Mouse (Mus musculus) ovary, postnatal 36 days (tissue): ENCODE data around the gene Cpne6.

Experiments
- DNase-seq: peaks from one replicate; pipeline ENCODE4 v3.0.0; 2022; ENCODE audit warnings: low spot score, mixed read lengths

Gene Cpne6

DNA sequence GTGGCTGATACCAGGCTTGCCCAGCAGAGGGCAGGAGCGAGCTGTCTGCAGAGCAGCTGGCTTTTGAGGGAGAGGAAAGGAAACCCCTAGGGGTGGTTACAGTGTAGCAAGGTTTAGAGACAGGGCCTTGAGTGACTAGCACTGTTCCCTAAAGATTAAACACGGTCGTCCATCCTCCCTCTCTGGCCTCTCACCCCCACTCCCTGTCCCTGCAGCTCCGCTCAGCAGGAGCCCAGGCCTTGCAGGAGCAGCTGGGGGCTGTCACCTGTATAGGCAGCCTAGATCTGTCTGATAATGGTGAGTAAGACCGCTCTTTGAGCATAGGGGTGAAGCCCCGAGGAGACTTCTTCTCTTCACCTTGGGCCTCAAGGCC lies 12.8 kb upstream of the Cpne6 start:
- peak; percentile 87 for DNase-seq

DNA sequence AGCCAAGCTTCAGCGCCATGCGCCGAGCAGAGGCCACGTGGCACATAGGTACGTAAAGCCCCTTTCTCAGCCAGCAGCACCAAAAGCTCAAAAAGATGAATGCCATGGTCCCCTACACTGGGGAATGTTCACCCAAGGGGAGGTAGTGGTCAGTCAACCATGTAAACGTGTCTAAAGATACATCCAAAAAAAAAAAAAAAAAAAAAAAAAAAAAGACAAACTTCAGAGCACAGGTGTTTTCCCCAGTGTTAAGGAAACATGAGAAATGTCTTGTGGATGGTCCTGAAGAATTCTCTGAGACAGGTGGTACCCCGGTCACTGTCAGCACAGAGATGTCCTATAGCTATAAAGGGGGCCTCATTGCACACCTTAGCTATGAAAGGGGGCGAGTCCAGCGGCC lies 4.6 kb upstream of the Cpne6 start:
- no peak for DNase-seq

GRCm38 (mm10) chr14:55507801-55508200 lies 2.4 kb upstream of the Cpne6 start:
- no peak for DNase-seq

DNA sequence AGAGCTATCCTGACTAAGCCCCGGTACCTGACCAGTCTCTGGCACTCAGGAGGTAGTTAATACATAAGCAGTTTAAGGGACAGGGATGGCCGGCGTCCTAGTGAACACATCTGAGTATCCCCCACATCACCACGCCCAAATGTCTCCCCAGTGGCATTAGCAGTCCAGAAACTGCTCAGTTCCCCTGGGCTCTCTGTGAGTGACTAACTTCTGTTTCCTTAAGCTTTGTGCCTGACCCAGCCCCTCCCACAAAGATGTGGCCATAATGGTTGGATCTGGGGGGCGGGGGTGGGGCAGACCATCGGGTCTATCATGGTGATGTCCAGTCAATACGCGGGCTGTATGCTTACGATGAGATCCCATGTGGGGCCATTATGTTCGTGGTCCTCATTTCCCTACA lies 705 bp upstream of the Cpne6 start:
- no peak for DNase-seq

DNA sequence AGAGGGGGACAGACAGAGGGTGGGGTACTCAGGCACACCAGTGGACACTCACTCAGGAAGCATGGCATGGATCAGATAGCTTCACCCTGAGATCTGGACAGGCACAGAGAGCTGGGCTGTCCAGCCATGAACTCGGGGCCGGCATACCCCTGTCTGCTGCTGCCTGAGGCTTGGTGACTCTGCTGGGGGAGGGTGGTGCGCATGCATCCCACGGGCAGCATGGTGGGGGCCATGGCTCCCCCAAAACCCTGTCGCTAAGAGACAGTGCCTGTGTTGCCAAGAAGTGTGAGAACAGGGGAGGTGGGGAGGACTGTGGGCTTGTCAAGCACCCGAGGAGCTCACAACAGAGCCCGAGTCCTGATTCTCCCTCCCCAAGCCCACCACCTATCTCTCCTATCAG lies 792 bp downstream of the Cpne6 start:
- no peak for DNase-seq

GRCm38 (mm10) chr14:55513927-55514326 lies 3.7 kb downstream of the Cpne6 start:
- DNase-seq = no peak

DNA sequence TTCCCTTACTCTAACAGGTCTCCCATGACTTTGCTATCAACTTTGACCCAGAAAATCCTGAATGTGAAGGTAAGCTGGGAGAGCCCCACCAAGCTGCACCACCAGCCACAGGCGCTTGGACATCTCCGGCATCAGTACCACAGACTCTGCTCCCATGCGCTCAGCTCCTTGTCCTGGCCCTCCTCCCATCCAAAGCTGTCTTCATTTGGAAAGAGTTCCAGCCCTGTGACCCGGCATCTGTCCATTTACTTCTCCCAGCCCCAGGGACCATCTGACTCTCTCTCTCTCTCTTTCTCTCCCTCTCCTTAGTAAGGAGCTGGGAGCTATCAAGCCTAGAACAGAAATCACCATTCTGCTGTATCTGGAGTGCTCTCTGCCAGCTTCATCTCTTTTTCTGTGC lies 5.6 kb downstream of the Cpne6 start:
- DNase-seq = no peak

GRCm38 (mm10) chr14:55518897-55519296 lies 8.7 kb downstream of the Cpne6 start:
- DNase-seq = no peak

- no peak for DNase-seq
Measured at GRCm38 (mm10) chr14:55519604-55520003, 9.4 kb downstream of the Cpne6 start.

GRCm38 (mm10) chr14:55520451-55521361 lies 10.5 kb downstream of the Cpne6 start:
- DNase-seq = no peak

DNA sequence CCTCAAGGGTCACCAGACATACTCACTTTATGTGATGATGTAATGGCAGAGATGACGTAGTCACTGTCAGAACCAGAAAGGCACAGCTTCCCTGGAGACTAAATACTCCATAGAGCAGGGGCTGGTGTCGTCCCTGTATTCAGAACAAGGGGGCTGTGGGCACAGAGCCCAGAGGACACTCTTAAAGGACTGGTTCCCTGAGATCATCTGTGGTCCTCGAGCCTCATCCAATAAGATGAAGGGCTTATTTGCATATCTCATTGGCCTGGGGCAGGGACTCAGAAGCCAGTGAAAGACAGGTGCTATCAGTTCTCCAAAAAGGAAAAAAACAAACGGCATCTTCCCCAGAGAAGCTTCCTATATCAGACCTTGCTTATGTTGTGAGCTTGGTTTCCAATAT lies 13.8 kb downstream of the Cpne6 start:
- DNase-seq = no peak

DNA sequence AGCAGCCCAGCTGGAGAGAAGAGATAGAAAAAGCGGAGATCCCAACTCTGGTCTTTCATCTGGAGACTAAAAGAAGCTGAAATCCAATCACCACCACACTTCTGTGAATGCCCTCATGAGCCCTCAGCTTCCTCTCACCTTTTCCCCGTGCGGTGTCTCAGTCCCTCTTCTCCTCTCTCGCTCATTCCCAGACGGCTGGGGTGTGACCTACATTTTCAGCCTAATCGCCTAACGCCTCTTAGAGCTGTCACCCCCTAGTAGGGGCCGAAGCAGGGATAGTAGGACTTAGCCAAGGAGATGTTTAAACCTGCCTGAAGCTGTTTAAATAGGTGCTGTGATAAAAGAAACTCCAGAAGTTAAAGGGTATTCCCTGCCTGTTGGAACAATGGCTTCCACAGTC lies 14.5 kb downstream of the Cpne6 start, which contains the start of gene Nrl:
TSS of gene Nrl (minus strand) at position 197 of the 400 bp plus-strand sequence.
- DNase-seq = no peak

DNA sequence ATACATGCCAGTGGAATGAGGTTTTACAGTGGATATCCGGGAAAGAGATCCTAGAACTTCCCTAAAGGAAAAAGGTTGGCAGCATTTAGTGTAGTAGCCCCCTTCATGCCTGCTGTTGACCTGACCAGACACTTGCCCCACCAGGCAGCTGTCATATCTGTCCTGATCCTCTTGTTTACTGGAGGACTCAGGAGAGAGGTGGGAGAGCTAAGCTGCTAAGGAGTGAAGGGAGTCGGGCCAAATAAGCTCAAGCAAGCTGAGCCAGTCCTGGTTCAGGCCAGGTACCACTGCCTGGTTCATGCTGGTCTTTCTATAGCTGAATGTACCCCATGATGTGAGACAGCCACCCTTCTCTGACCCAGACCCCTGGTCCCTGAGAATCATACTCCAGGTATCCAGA lies 16.4 kb downstream of the Cpne6 start:
- no peak for DNase-seq

GRCm38 (mm10) chr14:55527940-55528339 lies 17.7 kb downstream of the Cpne6 start:
- DNase-seq = no peak

DNA sequence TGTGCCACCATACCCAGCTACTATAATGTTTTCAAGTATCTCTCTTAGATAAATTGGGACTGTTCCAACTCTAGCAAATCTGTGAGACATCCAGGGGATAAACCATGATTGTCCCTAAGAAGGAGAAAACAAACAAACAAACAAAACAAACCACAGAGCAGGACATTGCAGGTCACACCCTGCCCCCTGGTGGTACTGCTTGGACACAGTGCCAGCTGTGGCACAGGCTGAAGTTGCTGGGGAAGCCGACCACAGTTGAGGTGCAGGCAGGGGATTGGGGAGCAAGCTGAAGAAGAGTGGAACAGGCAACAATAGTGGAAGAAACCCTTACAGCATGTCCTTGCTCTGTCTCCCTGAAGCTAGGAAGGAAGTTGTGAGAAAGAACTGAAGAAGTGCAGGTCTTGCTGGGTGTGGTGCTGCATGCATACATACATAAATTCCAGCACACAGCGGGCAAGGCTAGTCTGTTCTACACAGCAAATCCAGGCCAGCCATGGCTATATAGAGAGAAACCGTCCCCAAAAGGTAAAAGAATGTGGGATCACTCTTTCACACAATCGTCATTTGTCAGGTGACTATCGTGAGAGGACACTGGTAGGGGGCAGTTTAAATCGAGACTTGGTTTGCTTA lies 26.0 kb downstream of the Cpne6 start:
- DNase-seq = peak; percentile 37

DNA sequence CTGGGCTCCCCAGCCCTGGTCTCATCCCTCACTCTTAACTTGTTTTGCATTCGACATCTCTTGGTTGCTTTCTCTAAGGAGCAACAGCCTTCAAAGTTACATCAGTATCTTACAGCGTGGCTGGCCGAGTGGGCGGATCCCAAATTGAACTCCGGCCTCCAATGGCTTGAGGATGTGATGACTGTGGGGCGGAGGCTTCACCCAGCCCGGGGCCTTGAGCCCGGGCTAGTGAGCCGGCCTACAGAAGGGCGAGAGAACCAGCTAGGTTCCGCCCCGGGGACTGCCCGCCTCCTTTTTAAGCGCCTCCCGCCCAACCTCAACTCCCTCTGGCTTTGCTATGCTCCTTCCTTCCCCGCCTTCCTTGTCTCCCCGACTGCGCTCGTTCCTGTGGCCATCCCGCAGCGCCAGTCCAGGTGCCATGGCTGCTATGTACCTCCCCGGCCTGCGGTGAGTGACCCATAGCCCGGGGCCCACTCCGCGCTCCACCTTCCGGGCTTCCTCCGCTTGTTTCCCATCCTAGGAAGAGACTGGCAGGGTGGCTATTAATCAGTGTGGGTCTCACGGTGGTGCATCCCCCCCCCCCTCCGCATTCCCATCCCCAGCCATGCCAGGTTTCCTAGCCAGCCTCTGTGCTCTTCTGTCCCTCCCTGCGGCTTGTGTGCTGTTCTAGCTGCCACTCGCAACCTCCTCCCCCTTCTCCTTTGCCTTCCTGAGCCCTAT lies 30.0 kb downstream of the Cpne6 start, which contains the start of gene Pck2:
TSS of gene Pck2 (plus strand) at position 200 of the 720 bp plus-strand sequence.
- DNase-seq = peak; percentile 90

- DNase-seq = peak; percentile 82
Measured at GRCm38 (mm10) chr14:55540787-55541321, 30.6 kb downstream of the Cpne6 start.

- no peak for DNase-seq
Measured at GRCm38 (mm10) chr14:55542268-55542667, 32.0 kb downstream of the Cpne6 start.

- DNase-seq = peak; percentile 19
Measured at GRCm38 (mm10) chr14:55544334-55544733, 34.1 kb downstream of the Cpne6 start.

- no peak for DNase-seq
Measured at GRCm38 (mm10) chr14:55550191-55550590, 39.9 kb downstream of the Cpne6 start.

DNA sequence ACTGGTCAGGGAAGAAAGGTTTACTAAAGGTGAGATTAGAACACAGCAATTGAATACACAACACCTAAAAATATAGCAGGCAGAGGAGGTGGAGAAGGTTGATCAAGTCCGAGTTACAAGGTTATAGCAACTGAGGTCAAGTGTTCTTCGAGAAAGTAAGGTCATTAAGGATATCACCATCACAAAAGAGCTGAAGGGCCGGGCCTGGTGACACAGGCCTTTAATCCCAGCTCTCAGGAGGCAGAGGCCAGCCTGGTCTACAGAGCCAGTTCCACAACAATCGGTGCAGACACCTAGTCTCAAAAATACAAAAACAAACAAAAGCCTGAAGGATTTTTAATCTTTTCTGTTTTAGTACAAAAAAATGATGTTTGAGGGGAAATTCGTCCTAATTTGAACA lies 41.1 kb downstream of the Cpne6 start:
- DNase-seq = no peak

DNA sequence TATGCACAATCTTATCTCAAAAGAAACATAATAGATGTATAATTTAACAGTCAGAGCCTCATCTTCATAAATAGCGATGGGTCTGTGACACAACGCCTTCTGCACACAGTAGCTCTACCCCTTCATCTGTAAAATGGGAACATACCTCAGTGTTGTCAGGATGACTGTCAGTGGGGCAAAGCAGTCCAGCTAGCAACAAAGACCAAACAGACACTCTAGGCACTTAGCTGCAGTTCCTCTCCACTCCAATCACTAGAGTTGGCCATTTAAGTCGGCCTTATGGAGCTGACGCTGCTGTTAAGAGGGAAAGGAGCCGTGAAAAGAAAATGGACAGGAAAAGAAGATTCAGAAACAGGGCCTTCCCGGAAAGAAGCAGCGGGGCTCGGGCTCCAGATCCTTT lies 41.5 kb downstream of the Cpne6 start:
- no peak for DNase-seq
